Mouse (Mus musculus): ENCODE data around the gene Snapc2.
A peak's percentile ranks its signal among the peaks of the same experiment; 100 is the strongest.

The Snapc2 gene

GRCm38 (mm10) chr8:4238434-4239192 is 14.3 kb upstream of the Snapc2 start, which contains the start of the genes Map2k7 and Gm49320:
TSS of gene Map2k7 (plus strand) at chr8:4238740.
TSS of gene Gm49320 (plus strand) at chr8:4238865.
- peak; percentile 100 for DNase-seq

- peak in 1 of 2 experiments; percentile 22 for DNase-seq
Observed at GRCm38 (mm10) chr8:4239193-4239890, 13.5 kb upstream of the Snapc2 start.

GRCm38 (mm10) chr8:4245061-4245460 is 7.8 kb upstream of the Snapc2 start:
- peak in 1 of 2 experiments; percentile 23 for DNase-seq

GRCm38 (mm10) chr8:4245737-4246136 is 7.1 kb upstream of the Snapc2 start:
- peak in 1 of 2 experiments; percentile 38 for DNase-seq

- DNase-seq, result no peak
Observed at GRCm38 (mm10) chr8:4247241-4247640, 5.6 kb upstream of the Snapc2 start.

- DNase-seq, result peak in 1 of 2 experiments; percentile 34
Observed at GRCm38 (mm10) chr8:4247951-4248540, 4.8 kb upstream of the Snapc2 start, which contains the start of gene Tgfbr3l. TSS of gene Tgfbr3l (plus strand) at chr8:4248214.

- DNase-seq, result peak in 1 of 2 experiments; percentile 44
Observed at GRCm38 (mm10) chr8:4249213-4249612, 3.7 kb upstream of the Snapc2 start.

- DNase-seq, result peak; percentile 89
Observed at GRCm38 (mm10) chr8:4250306-4250970, 2.4 kb upstream of the Snapc2 start.

GRCm38 (mm10) chr8:4252116-4252760 is 642 bp upstream of the Snapc2 start:
- DNase-seq, result no peak

- DNase-seq, result peak; percentile 86 to 90
Observed at GRCm38 (mm10) chr8:4254001-4254400, 1.1 kb downstream of the Snapc2 start.

- DNase-seq, result peak in 1 of 2 experiments; percentile 30
Observed at GRCm38 (mm10) chr8:4255471-4255870, 2.6 kb downstream of the Snapc2 start.

GRCm38 (mm10) chr8:4256911-4257310 is 4.0 kb downstream of the Snapc2 start:
- peak in 1 of 2 experiments; percentile 31 for DNase-seq

GRCm38 (mm10) chr8:4257350-4257749 is 4.5 kb downstream of the Snapc2 start:
- no peak for DNase-seq

- peak; percentile 69 to 72 for DNase-seq
Observed at GRCm38 (mm10) chr8:4258233-4258632, 5.4 kb downstream of the Snapc2 start.

GRCm38 (mm10) chr8:4258678-4259077 is 5.8 kb downstream of the Snapc2 start:
- no peak for DNase-seq

GRCm38 (mm10) chr8:4259125-4259804 is 6.4 kb downstream of the Snapc2 start, which contains the start of gene Ctxn1:
TSS of gene Ctxn1 (minus strand) at chr8:4259274.
- peak; percentile 98 for DNase-seq

GRCm38 (mm10) chr8:4259805-4260170 is 6.9 kb downstream of the Snapc2 start:
- DNase-seq, result no peak

- no peak for DNase-seq
Observed at GRCm38 (mm10) chr8:4263105-4263791, 10.4 kb downstream of the Snapc2 start.

- DNase-seq, result no peak
Observed at GRCm38 (mm10) chr8:4265160-4265914, 12.5 kb downstream of the Snapc2 start.

- no peak for DNase-seq
Observed at GRCm38 (mm10) chr8:4267627-4268026, 14.7 kb downstream of the Snapc2 start.
